Mouse (Mus musculus) right cerebral cortex, postnatal 36 days (tissue): ENCODE measurements around the gene Xxylt1.

Experiments
- DNase-seq, 2 experiments: peaks; one replicate each; pipeline ENCODE4 v3.0.0; 2022; ENCODE audit warnings: low spot score in 2 of 2, mixed read lengths in 1 of 2

The Xxylt1 gene

DNA sequence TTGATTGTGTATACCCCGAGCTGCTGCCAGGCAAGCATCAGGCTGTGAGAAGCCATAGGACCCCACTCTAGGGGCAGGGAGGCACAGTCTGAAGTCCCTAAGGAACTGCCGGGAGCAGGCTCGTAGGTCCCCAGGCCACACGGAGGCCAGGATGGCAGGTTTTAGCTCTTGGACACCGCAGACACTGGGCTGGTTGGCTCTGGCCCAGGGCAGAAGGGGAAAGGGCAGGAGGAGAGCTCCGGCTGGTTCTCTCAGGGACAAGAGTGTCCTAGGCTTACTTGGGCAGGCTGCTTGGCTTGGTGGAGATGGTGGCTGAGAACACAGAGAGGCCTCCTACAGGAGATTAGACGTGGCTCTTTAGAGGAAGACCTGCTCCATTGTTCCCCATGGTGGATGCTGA is 162.4 kb downstream of the Xxylt1 start:
- DNase-seq, result no peak

DNA sequence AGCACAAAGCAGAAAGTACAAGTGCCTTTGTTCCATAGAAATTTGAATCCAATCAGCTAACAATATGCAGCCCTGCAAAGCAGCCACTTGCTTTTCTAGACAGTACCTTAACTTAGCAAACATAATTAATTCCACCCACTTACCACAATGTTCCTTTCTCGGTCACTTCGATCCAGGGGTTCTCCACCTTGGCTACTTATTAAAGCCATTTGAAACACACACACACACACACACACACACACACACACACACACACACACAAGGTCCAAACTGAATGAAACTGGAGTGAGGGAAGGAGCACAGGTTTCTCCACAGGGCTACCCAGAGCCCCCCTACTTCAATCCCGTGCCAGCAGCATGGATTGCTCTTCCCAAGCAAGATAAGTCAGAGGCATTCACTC is 164.3 kb downstream of the Xxylt1 start:
- DNase-seq, result no peak

DNA sequence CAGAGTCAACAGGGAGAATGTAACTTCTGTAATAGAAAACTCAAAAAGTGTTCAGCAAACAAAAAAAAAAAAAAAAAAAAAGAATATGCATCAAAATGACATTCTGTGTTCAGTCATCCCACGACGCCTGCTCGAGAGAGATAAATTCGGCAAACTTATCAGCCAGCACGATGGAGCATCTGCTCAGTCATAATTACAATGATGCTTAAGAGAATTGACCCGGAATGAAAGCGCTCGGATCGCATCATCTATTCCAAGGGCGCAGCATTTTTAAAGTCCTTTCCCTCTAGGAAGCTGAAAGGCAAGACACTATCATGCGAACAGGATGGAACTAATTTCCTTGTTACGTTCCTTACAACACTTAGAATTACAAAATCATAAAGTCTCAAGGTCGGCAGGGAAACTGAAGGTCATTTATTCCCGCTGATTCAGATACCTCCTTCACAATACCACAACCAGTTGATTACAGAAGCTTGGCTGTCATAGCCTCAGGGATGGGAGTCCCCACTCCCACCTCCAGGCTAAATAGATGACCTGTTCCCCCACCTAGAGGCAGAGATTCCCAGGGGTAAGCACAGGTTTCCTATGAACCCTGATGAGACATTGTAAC is 165.5 kb downstream of the Xxylt1 start:
- DNase-seq, result no peak
